In the genomic region with DNA sequence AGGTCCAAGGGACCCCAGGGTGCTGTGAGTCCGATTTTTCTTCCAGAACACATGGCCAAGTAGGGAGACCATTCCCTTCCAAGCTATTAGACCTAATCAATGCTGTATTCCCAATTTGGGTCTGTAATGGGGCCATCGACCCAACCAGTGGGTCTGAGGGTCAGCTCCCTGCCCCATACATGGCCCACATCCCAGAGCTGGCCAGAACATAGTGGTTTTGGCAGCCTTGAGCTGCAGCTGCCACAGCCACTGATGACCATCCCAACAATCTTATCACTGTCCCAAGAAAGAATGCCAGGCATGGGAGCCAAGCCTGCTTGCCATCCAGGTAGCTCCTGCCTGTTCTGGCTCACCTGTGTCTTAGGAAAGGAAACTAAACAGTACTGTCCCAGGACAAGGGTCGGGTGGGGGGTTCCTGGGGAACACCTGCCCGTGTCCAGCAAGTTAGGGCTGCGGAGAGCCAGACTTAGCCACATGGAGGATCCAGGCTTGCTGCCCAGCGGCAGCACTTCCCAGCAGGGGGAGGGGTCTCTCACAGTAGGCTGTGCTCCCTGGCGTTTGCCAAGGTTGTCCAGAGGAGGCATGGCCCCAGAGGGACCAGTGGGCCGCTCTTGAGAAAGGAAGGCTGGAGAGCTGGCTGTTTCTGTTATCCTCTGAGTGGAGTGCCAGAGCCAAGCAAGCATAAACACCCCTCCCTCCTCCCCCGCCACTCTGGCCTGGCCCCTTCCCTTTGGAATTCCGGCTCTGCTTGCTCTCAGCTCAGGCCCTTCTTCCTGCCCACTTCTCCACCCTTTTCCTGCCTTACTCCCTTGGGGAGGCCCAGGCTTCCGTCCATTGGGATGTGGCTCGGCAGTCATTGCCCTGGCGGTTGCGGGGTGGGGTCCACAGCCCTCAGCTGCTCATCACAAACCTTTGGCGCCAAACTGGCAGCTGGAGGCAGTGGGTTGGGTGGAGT, we compare ENCODE assay signal across 8 mouse cellular contexts. TPM values are rescaled to one million over a fixed set of nuclear protein-coding genes. Genes with fewer than 3 reads are reported as not detected.
DNase-seq lines count a peak whose midpoint lies in the region; ATAC-seq and TF ChIP-seq lines count a peak whose summit lies in the region.

No protein-coding gene starts in this region.

- H3K27me3 ChIP-seq in C2C12 (ENCODE audit: control insufficient read depth, insufficient read depth, insufficient read length): no peaks in the 10 kb centered on the region
- no peaks in the 10 kb centered on the region for H3K27me3 ChIP-seq in forebrain, embryonic 16.5 days (replicated peaks; ENCODE audit: control insufficient read depth, insufficient read depth, low read length)
- no peaks in the 10 kb centered on the region for H3K27me3 ChIP-seq in hindbrain, embryonic 11.5 days (ENCODE audit: control insufficient read depth, insufficient read depth, low read length)

- H3K9ac ChIP-seq in forebrain, embryonic 16.5 days (replicated peaks; ENCODE audit: low read depth, low read length): peak overlapping the region; percentile 47
- H3K9ac ChIP-seq in hindbrain, embryonic 11.5 days (ENCODE audit: low read depth, low read length): peak overlapping the region; percentile 75

- peaks cover 41% of the 10 kb centered on the region for H3K79me3 ChIP-seq in C2C12 (ENCODE audit: low read depth)

- H3K4me1 ChIP-seq in forebrain, embryonic 16.5 days (replicated peaks; ENCODE audit: control insufficient read depth, insufficient read depth, low read length): peaks cover 48% of the 10 kb centered on the region
- H3K4me1 ChIP-seq in hindbrain, embryonic 11.5 days (replicated peaks; ENCODE audit: control insufficient read depth, insufficient read depth, low read length): peaks cover 26% of the 10 kb centered on the region

- H3K27ac ChIP-seq in forebrain, embryonic 16.5 days (ENCODE audit: low read length): peak overlapping the region; percentile 21
- 0 out of 2 replicates have a peak overlapping the region, but pooled peaks have one; percentile 17 for H3K27ac ChIP-seq in hindbrain, embryonic 11.5 days (ENCODE audit: low read depth, low read length)

- H3K4me3 ChIP-seq in C2C12 (ENCODE audit: insufficient read depth, poor library complexity, severe bottlenecking): peak overlapping the region; percentile 97
- peak overlapping the region; percentile 79 for H3K4me3 ChIP-seq in forebrain, embryonic 16.5 days (replicated peaks; ENCODE audit: low read length)
- H3K4me3 ChIP-seq in hindbrain, embryonic 11.5 days (ENCODE audit: low read depth, low read length): peak overlapping the region; percentile 69

- ATAC-seq in forebrain, embryonic 16.5 days: no peak
- no peak for ATAC-seq in hindbrain, embryonic 11.5 days (ENCODE audit: low FRiP score)

- no peaks in the 10 kb centered on the region for H3K9me3 ChIP-seq in forebrain, embryonic 16.5 days (ENCODE audit: control insufficient read depth, low read length)
- H3K9me3 ChIP-seq in hindbrain, embryonic 11.5 days (ENCODE audit: control insufficient read depth, low read length): no peaks in the 10 kb centered on the region

- peaks cover 54% of the 10 kb centered on the region for H3K36me3 ChIP-seq in C2C12 (ENCODE audit: control insufficient read depth, insufficient read depth)
- peaks cover 17% of the 10 kb centered on the region for H3K36me3 ChIP-seq in forebrain, embryonic 16.5 days (ENCODE audit: control insufficient read depth, insufficient read depth)
- H3K36me3 ChIP-seq in hindbrain, embryonic 11.5 days (ENCODE audit: control insufficient read depth, insufficient read depth, low read length): no peaks in the 10 kb centered on the region; the same call in 1 of the 2 replicates

- DNase-seq in adrenal gland, postnatal 10 days: peak; percentile 84
- peak; percentile 54 for DNase-seq in hindbrain, embryonic 11.5 days (ENCODE audit: low spot score)
- peak; percentile 68 to 75 for DNase-seq in layer of hippocampus, postnatal 10 days (ENCODE audit: low spot score in 2 of 2)
- DNase-seq in lung, postnatal 36 days: peak; percentile 96
- DNase-seq in urinary bladder, postnatal 25 days (ENCODE audit: low spot score): peak; percentile 45
- no peak for DNase-seq in spleen, postnatal 14 days (ENCODE audit: low spot score in 2 of 2)

- peaks cover 55% of the 10 kb centered on the region for H3K79me2 ChIP-seq in C2C12 (ENCODE audit: control insufficient read depth, insufficient read depth)

- 20% methylated on average over 15 of the region's 15 CpGs for WGBS in forebrain, embryonic 16.5 days
- 26% methylated on average over 15 of the region's 15 CpGs for WGBS in hindbrain, embryonic 11.5 days

- no peak for TF ChIP-seq CTCF in C2C12 (IDR thresholded peaks at IDR 0.05; ENCODE audit: control insufficient read depth, insufficient read depth, insufficient read length)

- H3ac ChIP-seq in C2C12 (ENCODE audit: control insufficient read depth, insufficient read length, low read depth): peak overlapping the region; percentile 59

- peak overlapping the region; percentile 84 for H3K4me2 ChIP-seq in forebrain, embryonic 16.5 days (ENCODE audit: low read length)
- peak overlapping the region; percentile 78 for H3K4me2 ChIP-seq in hindbrain, embryonic 11.5 days (replicated peaks; ENCODE audit: low read depth, low read length)

TF ChIP-seq in C2C12, 6 proteins besides CTCF, POLR2A, EP300 and RAD21:
- peak; percentile 87 for TF ChIP-seq MYOD1 (IDR thresholded peaks at IDR 0.05; ENCODE audit: control insufficient read depth, insufficient read length, low read depth)
- TF ChIP-seq MAX (IDR thresholded peaks at IDR 0.05): peak; percentile 11
- no peak for TF ChIP-seq MYOG (IDR thresholded peaks at IDR 0.05; ENCODE audit: control insufficient read depth, extremely low read depth, insufficient read length)
- no peak for TF ChIP-seq USF1 (IDR thresholded peaks at IDR 0.05; ENCODE audit: low read depth)
TF ChIP-seq in C2C12: peak in this region for 2.

RNA-seq across cellular contexts. Expression of a gene that starts 2.3 kb away (rescaled TPM):
- polyA plus RNA-seq in C2C12 (2012; fragmentation: generic; extraction: Trizol): 775 TPM
- 100 to 1,000 TPM; 184 to 199 TPM for total RNA-seq in adrenal gland, postnatal 10 days (2021)
- polyA plus RNA-seq in forebrain, embryonic 16.5 days (2015; fragmentation: Nextera tagmentation; extraction: Ambion mirVana): 426 and 444 TPM in 2 replicates
- polyA plus RNA-seq in hindbrain, embryonic 11.5 days (2014; fragmentation: Nextera tagmentation; extraction: Ambion mirVana): 208 TPM in 2 replicates
- total RNA-seq in layer of hippocampus, postnatal 10 days (2021): 100 to 1,000 TPM; 179 to 183 TPM

RNA-seq across cellular contexts. Expression of a gene that starts 3.8 kb away (rescaled TPM):
- 1,644 TPM for polyA plus RNA-seq in C2C12 (2012; fragmentation: generic; extraction: Trizol)
- total RNA-seq in adrenal gland, postnatal 10 days (2021): 100 to 1,000 TPM; 151 to 176 TPM
- 30.6 and 35.2 TPM in 2 replicates for polyA plus RNA-seq in forebrain, embryonic 16.5 days (2015; fragmentation: Nextera tagmentation; extraction: Ambion mirVana)
- polyA plus RNA-seq in hindbrain, embryonic 11.5 days (2014; fragmentation: Nextera tagmentation; extraction: Ambion mirVana): 76.0 and 84.7 TPM in 2 replicates
- total RNA-seq in layer of hippocampus, postnatal 10 days (2021): 10 to 100 TPM; 13.5 to 14.1 TPM

RNA-seq across cellular contexts. Expression of a gene that starts 13.9 kb away (rescaled TPM):
- polyA plus RNA-seq in C2C12 (2012; fragmentation: generic; extraction: Trizol): 23.8 TPM
- 1 to 10 TPM; 3.1 to 5.4 TPM for total RNA-seq in adrenal gland, postnatal 10 days (2021)
- 20.2 and 21.5 TPM in 2 replicates for polyA plus RNA-seq in forebrain, embryonic 16.5 days (2015; fragmentation: Nextera tagmentation; extraction: Ambion mirVana)
- 28.8 and 31.4 TPM in 2 replicates for polyA plus RNA-seq in hindbrain, embryonic 11.5 days (2014; fragmentation: Nextera tagmentation; extraction: Ambion mirVana)
- 1 to 10 TPM; 3.0 to 3.3 TPM for total RNA-seq in layer of hippocampus, postnatal 10 days (2021)

RNA-seq across cellular contexts. Expression of a gene that starts 43.4 kb away (rescaled TPM):
- 6.3 TPM for polyA plus RNA-seq in C2C12 (2012; fragmentation: generic; extraction: Trizol)
- 1 to 10 TPM; 3.0 to 3.1 TPM for total RNA-seq in adrenal gland, postnatal 10 days (2021)
- 38.8 and 46.9 TPM in 2 replicates for polyA plus RNA-seq in forebrain, embryonic 16.5 days (2015; fragmentation: Nextera tagmentation; extraction: Ambion mirVana)
- 8.9 and 10.8 TPM in 2 replicates for polyA plus RNA-seq in hindbrain, embryonic 11.5 days (2014; fragmentation: Nextera tagmentation; extraction: Ambion mirVana)
- 10 to 100 TPM; 30.5 to 33.9 TPM for total RNA-seq in layer of hippocampus, postnatal 10 days (2021)

RNA-seq across cellular contexts. Expression of a gene that starts 44.2 kb away (rescaled TPM):
- 90.8 TPM for polyA plus RNA-seq in C2C12 (2012; fragmentation: generic; extraction: Trizol)
- 10 to 100 TPM; 78.1 to 85.9 TPM for total RNA-seq in adrenal gland, postnatal 10 days (2021)
- polyA plus RNA-seq in forebrain, embryonic 16.5 days (2015; fragmentation: Nextera tagmentation; extraction: Ambion mirVana): 15.6 and 17.2 TPM in 2 replicates
- polyA plus RNA-seq in hindbrain, embryonic 11.5 days (2014; fragmentation: Nextera tagmentation; extraction: Ambion mirVana): 17.2 and 19.4 TPM in 2 replicates
- total RNA-seq in layer of hippocampus, postnatal 10 days (2021): 10 to 100 TPM; 87.3 to 89.5 TPM

Comparison
In these comparisons a context has a peak if more than half of its experiments do, and no peak if none do; other contexts are left out.
1. DNase-seq: peak in adrenal gland, postnatal 10 days (single experiment), hindbrain, embryonic 11.5 days (single experiment), layer of hippocampus, postnatal 10 days (2 of 2), lung, postnatal 36 days (single experiment) and urinary bladder, postnatal 25 days (single experiment); none in spleen, postnatal 14 days (0 of 2).
2. RNA of a gene that starts 3.8 kb away (polyA plus RNA-seq): 1,644 TPM in C2C12 (single experiment); 76.0 to 84.7 TPM in hindbrain, embryonic 11.5 days and 30.6 to 35.2 TPM in forebrain, embryonic 16.5 days; every median in the first group is over 10 times any median in the second.
3. Peak in every context shown above with its lines, with median percentiles within 50 percentile points of each other: H3K4me3 ChIP-seq.